Mouse (Mus musculus): ENCODE measurements around the gene Herpud2. TPM values are rescaled to one million over a fixed set of nuclear protein-coding genes. Genes with fewer than 3 reads are reported as not detected.
"Not testable (repeated sequence)": the region's sequence is repeated elsewhere in the genome, so short reads cannot be mapped to it uniquely, and the experiment has no call there.

The Herpud2 gene
- total RNA-seq, 2 experiments from 2014 or later = 48.3 to 48.8 TPM

- no peak for DNase-seq (ENCODE audit: low spot score in 2 of 2)
Observed at GRCm38 (mm10) chr9:25148767-25149166, 2.9 kb downstream of the Herpud2 start.

GRCm38 (mm10) chr9:25145925-25146324 lies 5.7 kb downstream of the Herpud2 start:
- no peak for DNase-seq (ENCODE audit: low spot score in 2 of 2)

- DNase-seq (ENCODE audit: low spot score in 2 of 2) = no peak
Observed at GRCm38 (mm10) chr9:25143950-25144349, 7.7 kb downstream of the Herpud2 start.

- no peak for DNase-seq (ENCODE audit: low spot score in 2 of 2)
Observed at GRCm38 (mm10) chr9:25142988-25143387, 8.6 kb downstream of the Herpud2 start.

- no peak for DNase-seq (ENCODE audit: low spot score in 2 of 2)
Observed at GRCm38 (mm10) chr9:25142041-25142440, 9.6 kb downstream of the Herpud2 start.

DNA sequence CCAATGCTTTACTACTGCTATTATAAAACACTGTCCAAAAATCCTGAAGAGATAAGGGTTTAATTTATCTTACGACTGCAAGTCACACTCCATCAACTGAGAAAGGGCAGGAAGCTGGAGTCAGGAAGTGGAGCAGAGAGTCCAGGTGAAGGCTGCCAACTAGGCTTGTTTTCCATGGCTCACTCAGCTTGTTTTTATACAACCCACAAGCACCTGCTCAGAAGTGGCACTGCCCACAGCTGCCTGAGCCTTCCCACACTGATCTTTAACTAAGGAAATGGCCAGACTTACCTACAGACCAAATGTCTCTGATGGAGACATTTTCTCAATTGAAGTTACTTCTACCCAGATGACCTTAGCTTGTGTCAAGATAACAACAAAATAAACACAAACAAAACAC lies 11.3 kb downstream of the Herpud2 start:
- DNase-seq (ENCODE audit: low spot score in 2 of 2) = no peak

GRCm38 (mm10) chr9:25138900-25139299 lies 12.7 kb downstream of the Herpud2 start:
- no peak for DNase-seq (ENCODE audit: low spot score in 2 of 2)

DNA sequence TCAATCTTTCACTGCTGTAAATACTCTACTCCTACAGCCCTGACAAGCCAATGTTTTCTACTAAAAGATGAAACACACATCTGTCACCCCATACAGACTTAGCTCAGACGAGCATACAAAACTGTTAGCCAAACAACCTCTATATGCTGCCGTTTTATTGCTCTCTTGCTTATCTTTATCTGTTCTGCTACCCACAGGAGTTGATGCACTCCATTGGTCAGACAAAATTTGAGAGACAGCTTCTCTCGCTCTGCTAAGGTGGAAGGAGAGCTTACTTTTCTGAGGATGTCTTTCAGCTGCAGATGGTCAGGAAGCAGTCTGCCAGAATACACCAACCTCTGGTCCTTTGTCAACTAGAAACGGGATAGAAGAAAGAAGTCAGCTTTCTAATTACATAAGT lies 18.7 kb downstream of the Herpud2 start:
- DNase-seq (ENCODE audit: low spot score in 2 of 2) = no peak

DNA sequence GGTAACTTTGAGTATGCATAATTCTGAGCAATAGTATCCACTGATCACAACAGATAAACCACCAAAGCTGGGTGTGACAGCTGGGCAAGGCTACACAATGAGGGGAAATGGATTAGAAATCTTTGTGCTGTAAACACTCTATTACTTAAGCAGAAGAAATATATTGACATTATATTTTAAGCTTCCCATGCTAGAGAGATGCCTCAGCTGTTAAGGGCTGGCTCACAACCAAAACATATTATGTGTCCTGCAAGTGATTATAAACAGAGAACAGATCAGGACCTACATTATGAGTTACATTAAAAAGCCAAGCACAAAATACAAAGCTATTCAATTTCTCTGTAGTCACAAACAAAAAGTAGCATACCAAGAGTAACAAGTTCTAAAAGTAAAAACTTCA lies 19.4 kb downstream of the Herpud2 start:
- no peak for DNase-seq (ENCODE audit: low spot score in 2 of 2)

GRCm38 (mm10) chr9:25124048-25124447 lies 27.6 kb downstream of the Herpud2 start:
- DNase-seq (ENCODE audit: low spot score in 2 of 2) = no peak

DNA sequence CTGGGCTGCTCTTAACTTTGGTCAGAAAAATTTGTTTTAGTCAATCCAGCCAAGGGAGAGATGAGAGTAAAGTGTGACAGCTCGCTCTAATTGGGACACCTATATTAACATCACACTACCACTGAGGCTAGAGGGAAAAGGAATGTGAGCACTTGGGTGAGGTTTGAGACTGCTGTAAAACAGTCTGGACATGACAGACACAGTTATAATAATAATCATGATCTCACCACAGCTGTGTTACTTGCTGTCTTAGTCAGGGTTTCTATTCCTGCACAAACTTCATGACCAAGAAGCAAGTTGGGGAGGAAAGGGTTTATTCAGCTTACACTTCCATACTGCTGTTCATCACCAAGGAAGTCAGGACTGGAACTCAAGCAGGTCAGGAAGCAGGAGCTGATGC lies 28.0 kb downstream of the Herpud2 start:
- not testable (repeated sequence) for DNase-seq (ENCODE audit: low spot score in 2 of 2)

DNA sequence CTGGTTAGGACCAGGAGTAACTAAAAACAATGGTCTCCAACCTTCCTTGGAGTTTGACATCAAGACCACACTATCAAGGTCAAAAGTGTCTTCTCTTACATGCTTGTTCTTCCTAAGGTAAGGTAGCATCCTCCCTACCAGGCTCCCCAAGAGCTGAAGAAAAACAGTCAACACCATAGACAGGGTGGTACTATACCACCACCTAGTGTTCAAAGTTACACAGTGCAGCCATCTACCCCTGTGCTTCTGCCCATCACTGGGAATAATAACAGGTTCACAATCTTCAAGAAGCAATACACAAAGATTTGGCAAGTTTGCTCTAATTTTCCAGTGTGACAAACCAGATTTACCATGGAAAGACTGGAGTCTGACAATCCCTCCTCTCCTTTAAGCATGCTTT lies 47.0 kb downstream of the Herpud2 start:
- DNase-seq (ENCODE audit: low spot score in 2 of 2) = no peak

DNA sequence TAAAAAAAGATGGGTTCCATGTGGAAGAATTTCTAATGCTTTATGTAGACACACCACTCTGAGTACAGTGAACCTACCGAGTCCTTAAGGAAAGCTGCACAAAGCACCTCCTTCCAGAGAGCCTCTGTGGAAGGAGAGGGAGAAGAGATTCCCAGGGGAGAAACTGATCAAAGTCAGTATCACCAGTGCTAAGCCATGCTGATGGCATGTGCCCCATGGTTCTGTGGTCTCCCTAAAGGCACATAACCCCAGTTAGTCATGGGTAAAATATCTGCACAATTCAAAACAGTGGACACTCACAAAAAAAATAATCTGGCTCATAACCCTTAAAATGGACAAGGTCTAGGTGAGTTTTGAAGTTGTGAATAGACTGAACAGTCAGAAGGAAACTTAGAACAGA lies 48.7 kb downstream of the Herpud2 start:
- DNase-seq (ENCODE audit: low spot score in 2 of 2) = no peak

- no peak for DNase-seq (ENCODE audit: low spot score in 2 of 2)
Observed at GRCm38 (mm10) chr9:25090853-25091252, 60.8 kb downstream of the Herpud2 start.

GRCm38 (mm10) chr9:25089122-25089521 lies 62.5 kb downstream of the Herpud2 start, which contains the start of gene Gm10181:
Gene Gm10181, plus strand, starts transcription at chr9:25089422.
- no peak for DNase-seq (ENCODE audit: low spot score in 2 of 2)

DNA sequence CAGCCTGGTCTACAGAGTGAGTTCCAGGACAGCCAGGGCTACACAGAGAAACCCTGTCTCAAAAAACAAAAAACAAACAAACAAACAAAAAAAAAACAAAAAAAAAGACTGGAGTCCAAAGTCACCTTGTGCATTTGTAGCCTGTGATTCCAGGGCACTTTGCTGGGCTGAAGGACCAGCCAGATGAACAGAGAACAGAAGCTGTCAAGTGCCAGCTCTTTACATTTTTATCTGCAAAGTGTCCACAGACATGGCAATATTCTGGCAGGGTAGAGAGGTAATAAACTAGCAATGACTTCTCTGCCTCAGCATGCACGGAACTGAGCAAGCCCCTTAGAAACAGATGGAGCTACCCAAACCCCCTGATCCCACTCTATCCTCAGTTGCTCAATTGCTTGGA lies 75.1 kb downstream of the Herpud2 start:
- DNase-seq (ENCODE audit: low spot score in 2 of 2) = no peak

DNA sequence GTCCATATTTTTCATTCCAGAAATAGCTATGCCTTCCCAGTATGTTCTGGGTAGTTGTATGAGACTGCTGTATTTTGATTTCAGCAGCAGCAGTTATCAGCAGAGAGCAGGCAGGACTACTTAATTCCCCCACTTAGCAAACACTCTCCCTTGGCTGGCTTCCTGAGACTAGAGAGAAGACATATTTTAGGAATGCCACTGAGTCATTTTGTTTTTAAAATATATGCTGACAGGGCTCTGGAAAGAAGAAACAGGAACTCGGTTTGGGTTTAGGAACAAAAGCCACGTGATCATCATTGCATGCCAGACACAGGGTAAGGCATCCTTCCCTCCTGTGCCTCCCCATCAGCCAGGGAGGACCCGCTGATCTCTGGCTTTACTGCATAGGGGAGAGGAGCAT lies 75.6 kb downstream of the Herpud2 start:
- DNase-seq (ENCODE audit: low spot score in 2 of 2) = no peak

GRCm38 (mm10) chr9:25072666-25073065 lies 79.0 kb downstream of the Herpud2 start:
- no peak for DNase-seq (ENCODE audit: low spot score in 2 of 2)

- no peak for DNase-seq (ENCODE audit: low spot score in 2 of 2)
Observed at GRCm38 (mm10) chr9:25058726-25059125, 92.9 kb downstream of the Herpud2 start.

Other genes starting within 250 kb of the Herpud2 start
- gene Gm10181, start 62.4 kb downstream of the Herpud2 start, total RNA-seq (2021) = not detected
- 100 to 1,000 TPM; 139 to 156 TPM for gene Sept7, start 100.6 kb upstream of the Herpud2 start, total RNA-seq (2021)